Mouse (Mus musculus): ENCODE measurements around the gene Wdr46. TPM values are rescaled to one million over a fixed set of nuclear protein-coding genes. Genes with fewer than 3 reads are reported as not detected.
"Not testable (repeated sequence)": the region's sequence is repeated elsewhere in the genome, so short reads cannot be mapped to it uniquely, and the experiment has no call there.

The Wdr46 gene
- total RNA-seq, 2 experiments from 2014 or later: 17.5 to 18.5 TPM

- DNase-seq (ENCODE audit: low spot score in 2 of 2): no peak
Observed at GRCm38 (mm10) chr17:33972691-33973090, 32.2 kb downstream of the Wdr46 start.

GRCm38 (mm10) chr17:33973572-33973971, 33.1 kb downstream of the Wdr46 start:
- no peak for DNase-seq (ENCODE audit: low spot score in 2 of 2)

- no peak for DNase-seq (ENCODE audit: low spot score in 2 of 2)
Observed at GRCm38 (mm10) chr17:33977861-33978557, 37.5 kb downstream of the Wdr46 start.

- no peak for DNase-seq (ENCODE audit: low spot score in 2 of 2)
Observed at GRCm38 (mm10) chr17:33978631-33979031, 38.2 kb downstream of the Wdr46 start.

- no peak for DNase-seq (ENCODE audit: low spot score in 2 of 2)
Observed at GRCm38 (mm10) chr17:33979512-33980050, 39.1 kb downstream of the Wdr46 start.

- DNase-seq (ENCODE audit: low spot score in 2 of 2): no peak
Observed at GRCm38 (mm10) chr17:33980181-33981035, 39.9 kb downstream of the Wdr46 start.

GRCm38 (mm10) chr17:33981192-33981909, 40.9 kb downstream of the Wdr46 start:
- DNase-seq (ENCODE audit: low spot score in 2 of 2): peak; percentile 81 to 90

GRCm38 (mm10) chr17:33982136-33982535, 41.7 kb downstream of the Wdr46 start:
- peak in 1 of 2 experiments; percentile 51 for DNase-seq (ENCODE audit: low spot score in 2 of 2)

GRCm38 (mm10) chr17:33991788-33992664, 51.6 kb downstream of the Wdr46 start:
- DNase-seq (ENCODE audit: low spot score in 2 of 2): peak; percentile 20 to 59

GRCm38 (mm10) chr17:33994959-33995358, 54.5 kb downstream of the Wdr46 start:
- no peak for DNase-seq (ENCODE audit: low spot score in 2 of 2)

GRCm38 (mm10) chr17:33995651-33996050, 55.2 kb downstream of the Wdr46 start:
- DNase-seq (ENCODE audit: low spot score in 2 of 2): no peak

- not testable (repeated sequence) for DNase-seq (ENCODE audit: low spot score in 2 of 2)
Observed at GRCm38 (mm10) chr17:33997025-33997424, 56.6 kb downstream of the Wdr46 start.

GRCm38 (mm10) chr17:33998697-33999096, 58.2 kb downstream of the Wdr46 start:
- not testable (repeated sequence) for DNase-seq (ENCODE audit: low spot score in 2 of 2)

Other genes with a start within 250 kb of the Wdr46 start
- 10 to 100 TPM; 84.7 to 89.0 TPM for gene March2, start 222.0 kb upstream of the Wdr46 start, total RNA-seq (2021)
- 100 to 1,000 TPM; 281 to 286 TPM for gene Rab11b, start 180.1 kb upstream of the Wdr46 start, total RNA-seq (2021)
- gene Angptl4, start 158.8 kb upstream of the Wdr46 start, total RNA-seq (2021): 1 to 10 TPM; 4.8 to 5.8 TPM
- gene Kank3, start 130.1 kb upstream of the Wdr46 start, total RNA-seq (2021): 10 to 100 TPM; 45.2 to 48.1 TPM
- gene Rps28, start 116.1 kb upstream of the Wdr46 start, total RNA-seq (2021): 100 to 1,000 TPM; 776 to 830 TPM
- 100 to 1,000 TPM; 209 to 232 TPM for gene Ndufa7, start 116.1 kb upstream of the Wdr46 start, total RNA-seq (2021)
- 10 to 100 TPM; 25.9 to 28.8 TPM for gene Cd320, start 97.6 kb upstream of the Wdr46 start, total RNA-seq (2021)
- not detected for gene Gm7029, start 66.8 kb upstream of the Wdr46 start, total RNA-seq (2021)
- 1 to 10 TPM; 2.9 to 4.5 TPM for gene Kifc1, start 50.0 kb upstream of the Wdr46 start, total RNA-seq (2021)
- under 1 TPM in 1 of 2 experiments, not detected in 1; 0.50 TPM for gene Platr17, start 35.5 kb upstream of the Wdr46 start, total RNA-seq (2021)
- gene Daxx, start 31.2 kb upstream of the Wdr46 start, total RNA-seq (2021): 10 to 100 TPM; 28.0 to 28.6 TPM
- 10 to 100 TPM; 27.4 to 34.4 TPM for gene Tapbp, start 24.8 kb upstream of the Wdr46 start, total RNA-seq (2021)
- 10 to 100 TPM; 30.5 to 34.0 TPM for gene Zbtb22, start 24.8 kb upstream of the Wdr46 start, total RNA-seq (2021)
- gene Rgl2, start 11.1 kb upstream of the Wdr46 start, total RNA-seq (2021): 10 to 100 TPM; 67.0 to 68.9 TPM
- gene Pfdn6, start 317 bp upstream of the Wdr46 start, total RNA-seq (2021): 10 to 100 TPM; 89.3 to 93.4 TPM
- gene B3galt4, start 10.8 kb downstream of the Wdr46 start, total RNA-seq (2021): 1 to 10 TPM; 5.4 to 6.8 TPM
- gene Vps52, start 15.2 kb downstream of the Wdr46 start, total RNA-seq (2021): 10 to 100 TPM; 78.5 to 84.4 TPM
- gene Rps18, start 15.3 kb downstream of the Wdr46 start, total RNA-seq (2021): 100 to 1,000 TPM; 356 to 380 TPM
- 10 to 100 TPM; 14.4 to 15.9 TPM for gene H2-K1, start 59.7 kb downstream of the Wdr46 start, total RNA-seq (2021)
- 10 to 100 TPM; 32.5 to 37.8 TPM for gene Ring1, start 84.0 kb downstream of the Wdr46 start, total RNA-seq (2021)
- 10 to 100 TPM; 48.0 to 48.7 TPM for gene H2-Ke6, start 87.4 kb downstream of the Wdr46 start, total RNA-seq (2021)
- 10 to 100 TPM; 91.2 to 97.5 TPM for gene Slc39a7, start 91.0 kb downstream of the Wdr46 start, total RNA-seq (2021)
- 10 to 100 TPM; 70.9 to 72.1 TPM for gene Rxrb, start 91.2 kb downstream of the Wdr46 start, total RNA-seq (2021)
- 10 to 100 TPM; 26.8 to 27.4 TPM for gene Col11a2, start 98.8 kb downstream of the Wdr46 start, total RNA-seq (2021)
- not detected for gene H2-Oa, start 151.7 kb downstream of the Wdr46 start, total RNA-seq (2021)
- gene H2-DMa, start 178.9 kb downstream of the Wdr46 start, total RNA-seq (2021): 10 to 100 TPM; 36.8 to 38.0 TPM
- 100 to 1,000 TPM; 248 to 278 TPM for gene Brd2, start 182.0 kb downstream of the Wdr46 start, total RNA-seq (2021)
- 1 to 10 TPM in 1 of 2 experiments, under 1 TPM in 1; 0.55 to 1.0 TPM for gene H2-DMb2, start 202.6 kb downstream of the Wdr46 start, total RNA-seq (2021)
- gene H2-DMb1, start 212.4 kb downstream of the Wdr46 start, total RNA-seq (2021): under 1 TPM; 0.65 to 0.98 TPM
- gene Tap1, start 246.9 kb downstream of the Wdr46 start, total RNA-seq (2021): 1 to 10 TPM; 2.8 to 3.2 TPM
- 1 to 10 TPM; 1.1 to 1.8 TPM for gene Psmb9, start 247.1 kb downstream of the Wdr46 start, total RNA-seq (2021)

All from layer of hippocampus, postnatal 14 days (tissue).